In genomic region chr5:65106876-65107772, GRCm38 (mm10) we compare ENCODE assay signal across 8 mouse cellular contexts. TPM values are rescaled to one million over a fixed set of nuclear protein-coding genes. Genes with fewer than 3 reads are reported as not detected.
A peak's percentile ranks its signal among the peaks of the same experiment; 100 is the strongest.
DNase-seq lines count a peak whose midpoint lies in the region; ATAC-seq and TF ChIP-seq lines count a peak whose summit lies in the region.

Klhl5 (plus strand) TSS chr5:65107539.

- TF ChIP-seq POLR2A in bone marrow, adult 2 months (IDR thresholded peaks at IDR 0.05; ENCODE audit: borderline replicate concordance, control insufficient read depth, low read depth, low read length), result no peak; the same call in 1 of the 2 replicates
- 0 out of 2 replicates have a peak, but pooled peaks have one; percentile 44 for TF ChIP-seq POLR2A in limb, embryonic 14.5 days (IDR thresholded peaks at IDR 0.05; ENCODE audit: borderline replicate concordance, extremely low read depth, insufficient read depth, insufficient read length)

- H3K27me3 ChIP-seq in embryonic facial prominence, embryonic 15.5 days, result no peaks in the 10 kb centered on the region
- H3K27me3 ChIP-seq in kidney, embryonic 14.5 days (ENCODE audit: control insufficient read depth, insufficient read depth, low read length), result no peaks in the 10 kb centered on the region
- H3K27me3 ChIP-seq in limb, embryonic 14.5 days (ENCODE audit: control insufficient read depth, insufficient read depth, low read length), result no peaks in the 10 kb centered on the region
- no peaks in the 10 kb centered on the region for H3K27me3 ChIP-seq in midbrain, embryonic 16.5 days (ENCODE audit: control insufficient read depth, insufficient read depth, low read depth, low read length)

- peaks cover 1% of the 10 kb centered on the region; the same call in 1 of the 2 replicates for H3K4me1 ChIP-seq in bone marrow, adult 2 months (ENCODE audit: control insufficient read depth, insufficient read depth, low read length)
- peaks cover 21% of the 10 kb centered on the region; the same call in 1 of the 2 replicates for H3K4me1 ChIP-seq in embryonic facial prominence, embryonic 15.5 days
- 0 out of 2 replicates have a peak, but pooled peaks cover 3% of the 10 kb centered on the region for H3K4me1 ChIP-seq in kidney, embryonic 14.5 days (ENCODE audit: control insufficient read depth, insufficient read depth, low read length)
- peaks cover 14% of the 10 kb centered on the region; the same call in 1 of the 2 replicates for H3K4me1 ChIP-seq in limb, embryonic 14.5 days (ENCODE audit: control insufficient read depth, insufficient read depth, low read length)
- 0 out of 2 replicates have a peak, but pooled peaks cover 8% of the 10 kb centered on the region for H3K4me1 ChIP-seq in midbrain, embryonic 16.5 days (ENCODE audit: control insufficient read depth, insufficient read depth, low read length)

- no peak for TF ChIP-seq CTCF in bone marrow, adult 2 months (IDR thresholded peaks at IDR 0.05; ENCODE audit: control insufficient read depth, insufficient read depth, low read length)

- no peaks in the 10 kb centered on the region for H3K36me3 ChIP-seq in embryonic facial prominence, embryonic 15.5 days
- no peaks in the 10 kb centered on the region for H3K36me3 ChIP-seq in kidney, embryonic 14.5 days (ENCODE audit: control insufficient read depth, insufficient read depth, low read length)
- no peaks in the 10 kb centered on the region for H3K36me3 ChIP-seq in limb, embryonic 14.5 days (ENCODE audit: control insufficient read depth, insufficient read depth, low read length)
- H3K36me3 ChIP-seq in midbrain, embryonic 16.5 days (ENCODE audit: control insufficient read depth, insufficient read depth, low read length), result no peaks in the 10 kb centered on the region

- no peaks in the 10 kb centered on the region for H3K9me3 ChIP-seq in embryonic facial prominence, embryonic 15.5 days (replicated peaks)
- H3K9me3 ChIP-seq in kidney, embryonic 14.5 days (ENCODE audit: control insufficient read depth, low read length), result no peaks in the 10 kb centered on the region
- no peaks in the 10 kb centered on the region for H3K9me3 ChIP-seq in limb, embryonic 14.5 days (ENCODE audit: control insufficient read depth, low read length)
- H3K9me3 ChIP-seq in midbrain, embryonic 16.5 days (replicated peaks; ENCODE audit: control insufficient read depth, low read length, poor library complexity, severe bottlenecking), result no peaks in the 10 kb centered on the region

- ATAC-seq in embryonic facial prominence, embryonic 15.5 days (ENCODE audit: insufficient number of reproducible peaks, low FRiP score, low TSS enrichment, low read depth), result peak; percentile 92
- peak; percentile 98 for ATAC-seq in kidney, embryonic 14.5 days (ENCODE audit: low FRiP score, low TSS enrichment)
- ATAC-seq in limb, embryonic 14.5 days (ENCODE audit: low FRiP score, low read depth), result peak; percentile 93
- ATAC-seq in midbrain, embryonic 16.5 days, result peak; percentile 88

- H3K4me2 ChIP-seq in embryonic facial prominence, embryonic 15.5 days (replicated peaks), result peak within 1 kb of the TSS; percentile 66
- peak within 1 kb of the TSS; percentile 54 for H3K4me2 ChIP-seq in kidney, embryonic 14.5 days (replicated peaks; ENCODE audit: low read depth, low read length)
- peak within 1 kb of the TSS; percentile 90 for H3K4me2 ChIP-seq in limb, embryonic 14.5 days (replicated peaks; ENCODE audit: low read depth, low read length, severe bottlenecking)
- H3K4me2 ChIP-seq in midbrain, embryonic 16.5 days (ENCODE audit: low read length), result peak within 1 kb of the TSS; percentile 88

- WGBS in bone marrow, adult 2 months, result 5% methylated on average over 56 of the region's 56 CpGs
- WGBS in embryonic facial prominence, embryonic 15.5 days, result 4% methylated on average over 39 of the region's 56 CpGs
- WGBS in kidney, embryonic 14.5 days, result 6% methylated on average over 27 of the region's 56 CpGs
- 4% methylated on average over 41 of the region's 56 CpGs for WGBS in limb, embryonic 14.5 days
- WGBS in midbrain, embryonic 16.5 days, result 6% methylated on average over 30 of the region's 56 CpGs

- H3K4me3 ChIP-seq in bone marrow, adult 2 months (replicated peaks; ENCODE audit: control insufficient read depth, low read depth, low read length), result peak within 1 kb of the TSS; percentile 69
- H3K4me3 ChIP-seq in embryonic facial prominence, embryonic 15.5 days (replicated peaks), result peak within 1 kb of the TSS; percentile 77
- peak within 1 kb of the TSS; percentile 73 for H3K4me3 ChIP-seq in kidney, embryonic 14.5 days (ENCODE audit: low read length)
- H3K4me3 ChIP-seq in limb, embryonic 14.5 days (replicated peaks; ENCODE audit: low read length), result peak within 1 kb of the TSS; percentile 83
- peak within 1 kb of the TSS; percentile 88 for H3K4me3 ChIP-seq in midbrain, embryonic 16.5 days (ENCODE audit: low read depth, low read length)

- peak within 1 kb of the TSS; percentile 78 for H3K9ac ChIP-seq in embryonic facial prominence, embryonic 15.5 days
- H3K9ac ChIP-seq in kidney, embryonic 14.5 days (ENCODE audit: low read depth, low read length), result peak within 1 kb of the TSS; percentile 92
- H3K9ac ChIP-seq in limb, embryonic 14.5 days (ENCODE audit: low read depth, low read length, severe bottlenecking), result peak within 1 kb of the TSS; percentile 86
- H3K9ac ChIP-seq in midbrain, embryonic 16.5 days (ENCODE audit: low read depth, low read length), result peak within 1 kb of the TSS; percentile 82

- peak; percentile 85 for DNase-seq in A20 (ENCODE audit: low read depth, low spot score)
- DNase-seq in heart, adult 9 months (ENCODE audit: low spot score in 2 of 2), result peak; percentile 86 to 91
- peak; percentile 82 for DNase-seq in limb, embryonic 14.5 days (ENCODE audit: low spot score)
- peak; percentile 72 to 90 for DNase-seq in spleen, postnatal 10 days (ENCODE audit: low spot score in 2 of 2)

- peak within 1 kb of the TSS; percentile 90 for H3K27ac ChIP-seq in bone marrow, adult 2 months (ENCODE audit: control insufficient read depth, insufficient read depth, low read depth, low read length, poor library complexity)
- peak within 1 kb of the TSS; percentile 86 for H3K27ac ChIP-seq in embryonic facial prominence, embryonic 15.5 days (replicated peaks)
- peak within 1 kb of the TSS; percentile 81 for H3K27ac ChIP-seq in kidney, embryonic 14.5 days (ENCODE audit: low read depth, low read length)
- H3K27ac ChIP-seq in limb, embryonic 14.5 days (replicated peaks; ENCODE audit: low read depth, low read length), result peak within 1 kb of the TSS; percentile 72
- peak within 1 kb of the TSS; percentile 71 for H3K27ac ChIP-seq in midbrain, embryonic 16.5 days (ENCODE audit: low read length)

RNA-seq across cellular contexts. Expression of gene Klhl5, which starts in this region (rescaled TPM):
- polyA plus RNA-seq in bone marrow, adult 2 months (2011; ENCODE audit: insufficient read depth, insufficient read length, low replicate concordance, missing spikeins), result 6.9 and 14.9 TPM in 2 replicates
- polyA plus RNA-seq in embryonic facial prominence, embryonic 15.5 days (2015; fragmentation: Nextera tagmentation; extraction: Ambion mirVana), result 20.2 and 22.6 TPM in 2 replicates
- 16.1 and 22.4 TPM in 2 replicates for polyA plus RNA-seq in kidney, embryonic 14.5 days (2014; fragmentation: Nextera tagmentation; extraction: Ambion mirVana)
- polyA plus RNA-seq in limb, embryonic 14.5 days (2012; rRNA removed), result 27.4 and 28.8 TPM in 2 replicates
- polyA plus RNA-seq in limb, embryonic 14.5 days (2014; fragmentation: Nextera tagmentation; extraction: Ambion mirVana), result 20.4 and 23.2 TPM in 2 replicates
- polyA plus RNA-seq in midbrain, embryonic 16.5 days (2015; fragmentation: Nextera tagmentation; extraction: Ambion mirVana), result 61.6 and 63.9 TPM in 2 replicates

Comparison
In these comparisons a context has a peak if more than half of its experiments do, and no peak if none do; other contexts are left out.
1. Peak in every context shown above with its lines: DNase-seq, ATAC-seq, H3K4me3 ChIP-seq and H3K27ac ChIP-seq.